Mouse (Mus musculus) activated CD4-positive, CD25-positive, alpha-beta regulatory T cell, adult 4 months (primary cell): Measurements from ENCODE around the gene Cyp46a1. TPM values are rescaled to one million over a fixed set of nuclear protein-coding genes. Genes with fewer than 3 reads are reported as not detected.

Experiments used
- ATAC-seq: one replicate; pipeline ENCODE4 v1.8.0; 2017
- polyA plus RNA-seq, 2 experiments: library from polyadenylated mRNA; unstranded; fragments of 100-300 nt; shearing (Covaris generic); gene quantifications; one replicate each; pipeline ENCODE4 v1.2.1; 2017

The Cyp46a1 gene
- polyA plus RNA-seq, 2 experiments from 2014 or later, result not detected

GRCm38 (mm10) chr12:108365340-108365739 is 31.2 kb downstream of the Cyp46a1 start:
- no peak for ATAC-seq

DNA sequence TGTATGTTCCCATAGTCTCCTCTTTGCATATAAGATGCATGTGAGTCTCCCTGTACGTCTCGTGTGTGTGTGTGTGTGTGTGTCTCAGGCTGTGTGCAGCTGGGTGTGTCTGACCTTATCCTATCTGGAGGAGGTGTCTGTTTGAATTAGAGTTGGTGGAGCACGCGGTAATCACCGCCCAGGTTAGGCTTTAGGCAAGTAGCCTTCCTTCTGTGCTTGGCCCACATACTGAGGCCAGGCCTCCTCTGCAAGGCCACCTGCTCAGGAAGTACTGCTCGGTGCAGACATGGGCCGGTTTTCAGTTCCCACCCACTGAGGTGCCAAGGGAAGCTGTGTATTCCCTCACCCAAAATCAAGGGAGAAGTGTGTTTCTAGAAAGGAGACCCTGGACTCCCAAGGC is 31.7 kb downstream of the Cyp46a1 start:
- no peak for ATAC-seq

DNA sequence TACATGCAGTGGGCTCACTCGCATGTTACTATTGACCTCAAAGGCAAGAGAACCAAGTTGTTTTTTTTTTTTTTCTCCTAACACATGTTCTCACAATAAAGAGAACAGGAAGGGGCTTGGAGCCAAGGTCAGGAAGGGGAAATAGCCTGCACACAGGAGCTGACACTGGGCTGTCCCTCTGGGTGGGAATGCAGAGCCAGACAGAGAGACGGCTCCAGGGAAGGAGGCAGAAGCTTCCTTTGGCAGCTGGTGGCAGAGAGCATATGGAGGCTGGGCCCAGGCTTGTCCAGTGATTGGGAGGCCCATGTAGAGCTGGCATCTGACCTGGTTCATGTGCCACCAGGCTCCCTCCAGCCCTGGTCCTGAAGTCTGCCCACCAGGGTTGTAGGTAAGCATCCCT is 33.7 kb downstream of the Cyp46a1 start:
- ATAC-seq, result no peak

GRCm38 (mm10) chr12:108368921-108369320 is 34.7 kb downstream of the Cyp46a1 start:
- ATAC-seq, result no peak

DNA sequence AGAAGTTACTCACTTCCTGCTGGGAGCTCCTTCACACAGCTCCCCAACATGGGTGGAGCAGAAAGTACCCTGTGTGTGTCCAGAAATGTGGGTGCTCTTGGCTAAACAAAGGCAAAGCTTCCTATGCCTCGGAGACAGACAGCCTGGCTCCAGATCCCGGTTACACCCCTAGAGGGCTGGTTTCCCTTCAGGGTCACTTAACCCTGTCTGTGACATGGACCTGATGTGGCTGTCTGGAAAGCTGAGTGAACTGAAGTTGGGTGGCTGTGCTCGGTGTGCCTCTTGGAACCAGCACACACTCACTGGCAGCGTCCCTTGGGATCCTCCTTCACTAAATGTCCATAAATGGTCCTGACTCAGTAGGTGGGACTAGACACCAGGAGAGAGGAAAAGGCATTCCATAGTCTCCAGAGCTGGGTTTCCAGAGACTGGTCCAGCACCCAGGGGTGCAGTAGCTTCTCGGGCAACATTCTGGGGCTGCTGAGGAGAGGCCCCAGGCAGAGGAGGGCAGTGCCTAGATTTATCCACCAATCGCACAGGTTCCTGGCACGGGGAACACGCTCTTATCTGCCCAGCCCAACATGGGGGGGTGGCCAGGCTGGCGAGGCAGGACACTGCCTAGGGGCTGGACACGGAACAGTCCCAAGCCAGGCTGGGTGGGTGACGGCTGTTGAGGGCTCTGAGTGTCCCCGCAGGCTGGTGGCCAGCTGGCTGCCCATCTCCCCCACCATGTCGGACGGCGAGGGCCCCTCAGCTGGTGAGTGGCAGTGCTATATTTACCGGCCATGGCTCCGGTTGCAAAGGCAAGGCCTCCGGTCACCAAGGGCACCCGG is 36.6 kb downstream of the Cyp46a1 start, which contains the start of gene Eml1:
Gene Eml1, plus strand, starts transcription at position 362 of the 833 bp plus-strand sequence.
- no peak for ATAC-seq

DNA sequence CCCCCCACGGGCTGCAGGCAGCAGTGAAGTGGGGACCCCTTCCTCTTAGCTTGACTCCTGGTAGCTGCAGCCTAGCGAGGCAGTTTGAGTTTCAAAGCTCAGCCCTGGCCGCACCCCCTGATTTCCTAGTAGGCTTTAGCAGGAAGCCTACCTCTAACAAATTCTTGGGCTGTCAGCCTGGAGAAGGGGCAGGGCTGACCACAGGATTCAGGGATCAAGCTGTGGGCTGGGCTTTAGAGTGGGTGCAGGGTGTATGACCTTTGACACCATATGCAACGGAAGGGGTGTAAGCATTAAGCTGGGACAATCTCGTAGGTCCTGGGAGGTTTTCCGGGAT is 37.2 kb downstream of the Cyp46a1 start:
- no peak for ATAC-seq

DNA sequence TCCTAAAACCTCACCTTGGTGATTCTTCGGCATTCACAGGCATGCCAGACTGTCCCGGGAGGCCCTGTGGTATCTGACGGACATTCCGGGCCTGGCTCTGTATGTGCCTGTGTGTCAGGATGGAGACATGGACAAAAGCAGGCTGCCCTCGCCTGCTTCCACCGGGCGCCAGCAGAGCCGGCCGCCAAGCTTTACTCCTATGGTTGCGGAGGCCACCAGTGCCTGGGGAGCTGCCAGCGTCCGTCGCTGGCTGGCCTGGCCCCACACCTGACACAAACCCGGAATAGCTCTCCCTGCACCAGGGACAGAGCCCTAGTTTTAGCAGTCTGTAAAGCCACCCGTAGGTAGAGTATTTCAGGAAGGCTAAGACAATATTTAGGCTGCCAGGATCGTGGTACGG is 38.1 kb downstream of the Cyp46a1 start:
- ATAC-seq, result no peak

GRCm38 (mm10) chr12:108373611-108374010 is 39.4 kb downstream of the Cyp46a1 start:
- ATAC-seq, result no peak

GRCm38 (mm10) chr12:108374689-108375088 is 40.5 kb downstream of the Cyp46a1 start:
- no peak for ATAC-seq

DNA sequence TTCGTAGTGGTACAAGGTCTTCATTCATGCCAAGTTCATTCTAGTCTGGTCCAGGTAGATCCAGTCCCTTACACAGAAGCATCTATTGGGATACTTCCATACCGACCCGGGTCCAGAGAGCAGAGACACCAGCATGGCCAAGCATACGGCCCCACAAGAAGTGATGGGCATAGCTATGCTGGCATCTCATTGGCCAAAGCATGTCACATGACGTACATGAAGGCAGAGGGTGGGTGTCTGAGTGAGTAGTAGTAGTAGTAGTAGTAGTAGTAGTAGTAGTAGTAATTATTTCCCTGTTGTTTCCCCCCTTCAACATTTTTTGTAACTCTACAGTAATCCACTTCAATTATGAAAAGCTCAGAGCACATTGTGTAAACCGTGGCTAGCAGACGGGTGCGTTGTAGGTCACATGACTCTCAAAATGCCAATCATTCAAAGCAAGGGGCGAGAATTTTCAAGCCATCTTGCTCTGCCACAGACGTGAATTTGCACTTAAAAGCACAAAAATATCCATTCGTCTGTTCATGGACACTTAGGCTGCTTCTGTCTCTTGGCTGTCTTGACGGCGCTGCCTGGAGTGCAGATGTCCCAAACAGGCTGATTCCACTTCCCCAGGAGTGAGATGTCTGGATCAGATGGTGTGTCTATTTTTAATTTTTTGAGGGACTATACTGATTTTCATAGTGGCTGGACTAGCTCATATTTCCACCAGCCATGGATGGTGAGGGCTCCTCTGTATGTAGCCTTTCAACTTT is 44.4 kb downstream of the Cyp46a1 start:
- ATAC-seq, result no peak

DNA sequence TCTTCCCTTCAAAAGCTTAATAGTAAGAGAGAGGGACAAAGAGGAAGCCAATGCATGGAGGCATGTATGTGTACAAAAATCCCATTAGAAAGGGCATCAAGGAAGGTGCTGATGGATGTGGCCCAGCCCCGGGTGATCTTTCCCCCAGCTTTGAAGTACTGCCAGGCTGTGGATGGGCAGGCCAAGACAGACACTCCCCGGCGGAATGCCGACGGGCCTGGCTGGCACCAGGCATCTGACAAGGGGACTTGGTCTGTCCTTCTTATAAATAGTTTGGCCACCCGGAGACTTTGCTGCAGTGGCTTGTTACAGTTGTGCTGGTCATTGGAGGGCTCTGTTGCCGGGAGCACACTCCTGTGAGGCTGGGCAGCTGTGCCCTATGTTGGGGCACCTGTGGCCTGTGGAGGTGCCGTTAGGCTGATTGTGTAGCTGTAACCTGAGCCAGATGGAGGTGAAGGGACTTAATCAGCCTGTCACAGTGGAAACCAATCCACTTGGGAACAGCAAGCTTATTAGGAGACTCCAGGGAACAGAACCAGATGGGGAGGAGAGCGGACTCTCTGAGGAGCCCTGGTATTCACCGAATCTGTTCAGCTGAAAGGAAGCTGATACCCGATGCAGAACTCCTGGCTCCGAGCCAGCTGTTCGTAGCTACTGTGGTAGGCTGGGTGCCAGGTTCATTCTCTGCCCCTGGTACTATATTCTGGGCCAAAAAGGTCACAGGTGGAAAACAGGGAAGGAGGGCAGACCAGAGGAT is 52.5 kb downstream of the Cyp46a1 start:
- ATAC-seq, result no peak

DNA sequence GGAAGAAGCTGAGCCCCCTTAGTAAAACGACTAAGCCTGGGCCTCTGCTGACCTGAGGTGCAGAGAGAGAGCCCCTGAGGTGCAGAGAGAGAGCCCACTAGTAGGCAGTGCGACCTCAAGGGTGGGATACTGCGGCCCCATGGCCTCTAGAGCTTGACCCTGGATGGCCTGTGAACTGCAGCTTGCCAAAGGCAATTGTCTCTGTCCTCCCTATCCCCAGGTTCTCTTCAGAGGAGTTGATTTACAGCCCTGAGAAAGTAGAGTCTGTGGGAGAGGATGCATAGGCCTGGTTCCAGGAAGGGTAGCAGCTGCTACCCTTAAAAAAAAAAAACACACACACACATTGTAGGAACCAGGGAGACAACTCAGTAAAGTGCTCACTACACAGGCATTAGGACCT is 55.5 kb downstream of the Cyp46a1 start:
- no peak for ATAC-seq

GRCm38 (mm10) chr12:108392254-108393044 is 58.3 kb downstream of the Cyp46a1 start:
- ATAC-seq, result no peak

GRCm38 (mm10) chr12:108393082-108393481 is 58.9 kb downstream of the Cyp46a1 start:
- no peak for ATAC-seq

DNA sequence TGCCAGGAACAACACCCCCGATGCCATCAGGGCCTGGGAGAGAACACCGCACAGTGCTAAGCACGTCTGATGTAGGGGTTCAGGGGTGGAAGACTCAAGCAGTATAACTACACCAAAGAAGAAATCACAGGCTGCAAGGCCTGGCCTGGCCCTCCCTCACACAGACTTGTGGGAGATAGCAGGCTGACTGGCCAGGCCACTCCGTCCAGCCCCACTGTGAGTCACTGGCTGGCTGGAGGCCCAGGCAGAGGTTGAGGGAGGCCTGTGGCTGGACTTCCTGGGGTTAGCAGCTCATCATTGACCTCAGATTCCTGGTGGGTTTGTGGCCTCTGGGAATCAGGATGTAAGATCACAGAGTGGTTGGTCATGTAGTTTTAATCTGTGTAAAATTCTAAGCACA is 59.5 kb downstream of the Cyp46a1 start:
- no peak for ATAC-seq

- no peak for ATAC-seq
Observed at GRCm38 (mm10) chr12:108394534-108395284, 60.5 kb downstream of the Cyp46a1 start.

- no peak for ATAC-seq
Observed at GRCm38 (mm10) chr12:108395285-108395660, 61.1 kb downstream of the Cyp46a1 start.

GRCm38 (mm10) chr12:108396081-108396947 is 62.1 kb downstream of the Cyp46a1 start:
- ATAC-seq, result no peak

DNA sequence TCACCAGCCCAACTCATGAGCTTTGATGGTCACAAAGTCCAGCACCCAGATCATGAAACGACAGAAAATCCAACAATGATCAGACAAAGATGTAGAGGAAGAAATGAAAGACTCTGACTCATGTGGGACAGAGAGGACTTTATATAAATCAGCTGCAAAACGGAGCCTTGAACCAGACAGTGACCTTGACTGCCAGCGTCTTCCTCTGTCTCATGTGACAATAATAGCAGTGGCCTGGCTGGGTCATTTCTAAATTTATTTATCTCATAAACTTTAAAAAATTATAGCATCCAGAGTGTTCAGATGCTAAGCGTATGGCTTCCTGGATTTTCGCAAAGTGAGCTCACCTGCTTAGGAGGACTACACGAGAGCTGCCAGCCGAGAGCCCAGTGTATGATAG is 64.5 kb downstream of the Cyp46a1 start:
- no peak for ATAC-seq

GRCm38 (mm10) chr12:108399191-108399590 is 65.0 kb downstream of the Cyp46a1 start:
- ATAC-seq, result no peak

DNA sequence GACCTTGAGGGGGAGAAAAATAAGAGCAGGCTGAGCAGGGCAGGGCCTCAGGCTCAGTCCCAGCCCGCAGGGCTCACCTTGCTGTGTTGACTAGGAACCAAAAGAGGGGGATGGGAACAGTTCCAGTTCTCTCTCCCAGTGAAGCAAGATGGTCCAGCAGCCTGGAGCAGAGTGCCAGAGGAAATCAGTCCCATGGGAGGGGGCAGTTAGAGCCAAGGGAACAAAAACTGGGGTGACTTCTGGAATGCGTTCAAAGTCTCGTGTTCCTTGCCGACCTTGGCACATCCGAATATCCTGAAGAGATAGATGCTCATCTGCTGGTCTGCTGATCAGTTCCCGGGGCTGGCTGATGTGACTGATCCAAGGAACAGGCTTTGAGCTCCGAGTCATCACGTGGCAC is 66.8 kb downstream of the Cyp46a1 start:
- ATAC-seq, result no peak
